Mouse (Mus musculus): Measurements from ENCODE around the gene Cd5.

- TF ChIP-seq CTCF (IDR thresholded peaks at IDR 0.05; ENCODE audit: low read depth, low read length) (no peak), POLR2A (IDR thresholded peaks at IDR 0.05; ENCODE audit: insufficient read depth, low read length) (no peak)
These were observed 6.1 kb downstream of the Cd5 start for GRCm38 (mm10) chr19:10732741-10733140.

Measured in ES-Bruce4 (cell line).